Mouse (Mus musculus): ENCODE measurements around the gene 6330409D20Rik.

The 6330409D20Rik gene

DNA sequence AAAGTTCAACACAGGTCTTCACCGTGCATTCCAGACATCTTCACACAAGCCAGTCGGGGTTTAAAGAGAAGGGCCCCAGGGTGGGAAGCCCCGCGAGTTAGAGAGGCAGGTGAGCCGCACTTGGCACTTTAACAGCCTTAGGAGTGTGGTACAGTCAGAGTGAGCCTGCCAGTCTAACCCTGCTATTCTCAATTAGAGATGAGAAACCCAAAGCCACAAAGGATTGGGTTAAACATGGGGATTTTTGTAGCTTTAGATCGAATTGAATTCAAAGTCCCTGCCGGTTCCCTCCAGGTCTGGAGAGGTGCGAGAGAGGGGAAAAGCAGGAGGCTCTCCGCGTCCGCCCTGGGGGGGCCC is at the start of gene 6330409D20Rik:
6330409D20Rik (minus strand) TSS at position 101 of the 357 bp plus-strand sequence.
- no peak for DNase-seq (ENCODE audit: low spot score)

DNA sequence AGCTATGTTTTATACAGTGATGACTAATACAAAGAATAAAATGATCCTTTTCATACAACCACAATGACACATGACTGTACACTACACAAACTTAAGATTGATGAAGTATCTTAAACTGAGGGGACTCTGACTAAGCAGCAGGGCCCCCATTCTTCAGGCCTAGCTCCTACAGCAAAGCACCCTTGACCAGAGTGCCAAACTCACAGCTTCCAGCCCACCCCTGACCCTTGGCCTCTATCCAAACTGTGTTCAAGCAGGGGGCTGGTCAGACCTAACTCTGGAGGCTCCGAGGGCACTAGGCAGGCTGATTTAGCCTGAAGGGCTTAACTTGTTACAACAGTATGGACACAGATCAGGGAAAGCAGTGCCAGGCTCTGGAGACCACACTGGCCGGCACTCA is 47.8 kb upstream of the 6330409D20Rik start:
- no peak for DNase-seq (ENCODE audit: low spot score)

- DNase-seq (ENCODE audit: low spot score): peak; percentile 23
Measured at GRCm38 (mm10) chr2:32787176-32787575, 46.4 kb upstream of the 6330409D20Rik start.

DNA sequence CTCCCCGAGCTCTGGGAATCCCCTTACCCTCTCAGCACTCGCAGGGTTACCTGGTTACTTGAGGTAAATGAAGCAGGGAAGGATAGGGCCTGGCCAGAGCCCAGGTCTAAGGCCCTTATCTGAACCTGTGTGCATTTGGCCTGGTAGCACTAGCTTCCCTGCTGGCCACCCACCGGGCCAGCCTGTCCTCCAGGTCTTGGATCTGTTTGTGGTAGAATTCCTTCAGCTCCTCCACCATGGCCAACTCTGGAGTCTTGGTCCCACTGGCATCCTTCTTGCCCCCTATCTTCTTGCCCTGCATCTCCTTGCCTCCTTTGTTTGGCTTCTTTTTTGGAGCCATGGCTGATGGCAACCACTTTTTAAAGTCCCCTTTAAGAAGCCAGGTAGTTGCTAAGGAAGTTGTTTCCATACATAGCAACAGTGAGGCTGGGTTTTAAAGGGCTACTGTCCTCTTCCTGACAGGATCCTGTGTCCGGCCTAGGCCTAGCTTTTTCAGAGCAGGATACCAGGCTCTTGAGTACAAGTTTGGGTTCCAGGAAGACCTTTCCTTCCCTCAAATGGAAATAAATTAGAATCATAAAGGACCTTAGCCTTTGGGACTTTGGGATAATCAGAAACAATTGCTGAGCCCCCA is 43.3 kb upstream of the 6330409D20Rik start, which contains the start of gene Cfap157:
Cfap157 (minus strand) TSS at position 381 of the 634 bp plus-strand sequence.
- DNase-seq (ENCODE audit: low spot score): peak; percentile 39

GRCm38 (mm10) chr2:32781710-32782109 is 40.9 kb upstream of the 6330409D20Rik start:
- no peak for DNase-seq (ENCODE audit: low spot score)

GRCm38 (mm10) chr2:32779714-32780113 is 38.9 kb upstream of the 6330409D20Rik start:
- no peak for DNase-seq (ENCODE audit: low spot score)

DNA sequence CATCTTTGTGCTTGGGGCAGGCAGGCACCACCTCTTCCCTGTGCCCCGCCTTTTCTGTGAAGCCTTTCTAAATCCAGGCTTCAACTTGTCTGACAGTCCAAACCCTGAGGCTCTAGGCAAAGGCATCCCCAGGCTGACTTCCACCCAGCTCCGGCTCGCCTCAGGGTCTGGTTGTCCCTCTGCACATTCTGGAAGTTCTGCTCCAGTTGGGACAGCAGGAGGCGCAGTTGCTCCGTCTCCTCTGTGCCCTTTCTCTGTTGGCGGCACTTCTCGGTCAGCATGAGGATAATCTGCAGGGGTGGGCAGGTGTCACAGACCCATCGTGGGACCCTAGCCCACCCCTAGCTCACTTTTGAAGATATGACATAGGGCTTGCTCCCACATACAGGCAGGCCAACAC is 38.3 kb upstream of the 6330409D20Rik start:
- no peak for DNase-seq (ENCODE audit: low spot score)

DNA sequence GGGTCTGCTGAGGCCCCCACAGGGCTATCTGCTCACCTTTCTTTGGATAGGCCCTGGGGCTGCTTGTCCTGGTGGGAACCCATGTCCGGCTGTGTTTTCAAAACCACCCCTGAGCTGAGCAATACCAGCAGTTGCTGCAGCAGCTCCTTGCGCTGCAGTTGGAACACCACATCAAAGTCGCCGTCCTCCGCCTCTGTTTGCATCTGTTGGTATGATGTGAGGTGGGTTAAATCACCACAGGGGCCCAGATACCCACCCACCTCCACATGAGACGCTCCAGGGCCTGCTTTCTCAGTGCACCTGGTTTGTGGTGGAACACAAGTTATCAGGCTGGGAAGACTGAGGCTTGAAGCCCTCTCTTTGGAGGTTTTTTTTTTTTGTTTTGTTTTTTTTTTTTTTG is 37.3 kb upstream of the 6330409D20Rik start:
- DNase-seq (ENCODE audit: low spot score): no peak

DNA sequence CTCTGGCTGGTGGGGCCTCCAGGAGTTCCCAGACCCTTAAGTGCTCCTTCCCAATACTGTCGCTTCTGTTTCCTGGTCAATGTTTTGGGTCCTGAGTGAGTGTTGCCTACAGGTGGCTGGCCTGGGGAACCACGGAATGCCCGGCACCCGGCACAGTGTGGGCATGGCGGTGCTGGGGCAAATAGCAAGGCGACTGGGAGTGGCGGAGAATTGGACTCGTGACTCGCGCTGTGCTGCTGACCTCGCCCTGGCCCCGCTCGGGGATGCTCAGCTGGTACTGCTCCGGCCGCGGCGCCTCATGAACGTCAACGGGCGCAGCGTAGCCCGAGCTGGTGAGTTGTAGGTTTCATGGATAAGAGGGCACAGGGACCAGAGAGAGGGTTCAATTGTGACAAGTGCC is 35.4 kb upstream of the 6330409D20Rik start:
- peak; percentile 76 for DNase-seq (ENCODE audit: low spot score)

DNA sequence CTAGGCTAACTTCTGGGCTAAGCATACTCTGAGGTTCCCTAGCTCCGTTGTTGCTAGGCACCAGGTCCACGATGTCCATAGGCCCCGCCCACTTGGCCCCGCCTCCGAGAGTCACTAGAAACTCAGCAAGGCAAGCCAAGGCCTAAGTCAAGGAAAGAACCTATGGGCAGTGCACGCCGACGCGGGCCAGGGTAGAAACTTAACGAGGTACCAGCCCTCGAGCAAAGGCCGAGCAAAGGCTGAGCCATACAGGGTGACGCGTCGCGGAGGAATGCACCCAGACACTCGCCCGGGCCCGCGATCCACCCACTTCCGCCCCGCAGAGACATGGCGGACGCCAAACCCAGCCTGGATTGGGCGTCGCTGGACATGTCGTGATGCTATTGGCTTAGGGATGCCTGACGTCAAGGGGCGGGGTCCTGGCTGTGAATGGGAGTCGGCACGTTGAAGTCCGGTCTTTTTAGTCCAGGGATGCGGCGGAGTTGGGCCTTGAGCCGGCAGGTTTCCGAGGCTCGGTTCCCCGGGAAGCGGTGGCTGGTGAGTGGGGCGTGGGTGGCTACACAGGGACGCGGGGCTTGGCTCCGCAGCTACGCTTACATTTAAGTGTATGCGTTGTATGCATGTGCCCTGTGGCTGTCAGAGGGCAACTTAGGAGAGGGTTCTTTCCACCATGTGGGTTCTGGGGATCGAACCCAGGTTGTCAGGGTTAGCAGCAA is 34.7 kb upstream of the 6330409D20Rik start, which contains the start of the genes Ttc16 and Ptrh1:
Ttc16 (minus strand) TSS at position 275 of the 716 bp plus-strand sequence.
Ptrh1 (plus strand) TSS at position 428 of the 716 bp plus-strand sequence.
- peak; percentile 98 for DNase-seq (ENCODE audit: low spot score)

GRCm38 (mm10) chr2:32772626-32773279 is 31.9 kb upstream of the 6330409D20Rik start:
- DNase-seq (ENCODE audit: low spot score): no peak

- no peak for DNase-seq (ENCODE audit: low spot score)
Measured at GRCm38 (mm10) chr2:32771886-32772285, 31.1 kb upstream of the 6330409D20Rik start.

GRCm38 (mm10) chr2:32769327-32770085 is 28.7 kb upstream of the 6330409D20Rik start:
- DNase-seq (ENCODE audit: low spot score): no peak

- no peak for DNase-seq (ENCODE audit: low spot score)
Measured at GRCm38 (mm10) chr2:32768661-32769285, 28.0 kb upstream of the 6330409D20Rik start.

DNA sequence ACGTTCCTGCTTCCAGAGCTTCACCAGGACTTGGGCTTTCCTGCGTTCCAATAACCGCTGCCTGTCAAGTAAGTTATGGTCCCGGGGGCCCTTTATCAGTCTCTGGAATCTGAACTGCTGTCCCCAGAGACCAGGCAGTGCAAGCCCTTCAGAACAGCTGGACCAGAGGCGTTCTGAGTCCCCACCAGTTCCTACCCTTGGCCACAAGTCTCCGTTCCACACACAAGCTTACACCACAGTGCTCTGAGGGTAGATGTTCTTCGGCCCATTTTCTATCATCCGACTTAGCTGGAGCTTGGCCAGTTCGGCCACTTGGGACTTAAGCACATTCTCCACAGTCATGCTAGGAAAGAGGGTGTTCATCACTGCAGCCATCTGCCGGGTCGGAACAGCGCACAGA is 26.4 kb upstream of the 6330409D20Rik start:
- peak; percentile 59 for DNase-seq (ENCODE audit: low spot score)

GRCm38 (mm10) chr2:32763353-32763752 is 22.5 kb upstream of the 6330409D20Rik start:
- DNase-seq (ENCODE audit: low spot score): no peak

GRCm38 (mm10) chr2:32761859-32762258 is 21.0 kb upstream of the 6330409D20Rik start:
- no peak for DNase-seq (ENCODE audit: low spot score)

DNA sequence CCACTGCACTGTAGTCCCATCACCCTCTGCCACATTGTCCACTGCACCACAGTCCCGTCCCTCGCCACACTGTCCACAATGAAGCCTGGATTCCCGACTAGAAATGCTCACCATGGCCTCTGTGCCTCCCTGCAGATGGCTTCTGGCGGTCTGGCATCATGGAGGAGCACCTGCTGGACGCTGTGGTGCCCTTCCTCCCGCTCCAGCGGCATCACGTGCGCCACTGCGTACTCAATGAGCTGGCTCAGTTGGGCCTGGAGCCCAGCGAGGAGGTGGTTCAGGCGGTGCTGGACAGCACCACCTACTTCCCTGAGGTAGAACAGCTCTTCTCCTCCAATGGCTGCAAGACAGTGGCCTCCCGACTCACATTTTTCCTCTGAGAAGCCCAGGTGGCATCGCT is 20.5 kb upstream of the 6330409D20Rik start:
- no peak for DNase-seq (ENCODE audit: low spot score)

- no peak for DNase-seq (ENCODE audit: low spot score)
Measured at GRCm38 (mm10) chr2:32759001-32759400, 18.2 kb upstream of the 6330409D20Rik start.

GRCm38 (mm10) chr2:32758503-32758902 is 17.7 kb upstream of the 6330409D20Rik start:
- no peak for DNase-seq (ENCODE audit: low spot score)

DNA sequence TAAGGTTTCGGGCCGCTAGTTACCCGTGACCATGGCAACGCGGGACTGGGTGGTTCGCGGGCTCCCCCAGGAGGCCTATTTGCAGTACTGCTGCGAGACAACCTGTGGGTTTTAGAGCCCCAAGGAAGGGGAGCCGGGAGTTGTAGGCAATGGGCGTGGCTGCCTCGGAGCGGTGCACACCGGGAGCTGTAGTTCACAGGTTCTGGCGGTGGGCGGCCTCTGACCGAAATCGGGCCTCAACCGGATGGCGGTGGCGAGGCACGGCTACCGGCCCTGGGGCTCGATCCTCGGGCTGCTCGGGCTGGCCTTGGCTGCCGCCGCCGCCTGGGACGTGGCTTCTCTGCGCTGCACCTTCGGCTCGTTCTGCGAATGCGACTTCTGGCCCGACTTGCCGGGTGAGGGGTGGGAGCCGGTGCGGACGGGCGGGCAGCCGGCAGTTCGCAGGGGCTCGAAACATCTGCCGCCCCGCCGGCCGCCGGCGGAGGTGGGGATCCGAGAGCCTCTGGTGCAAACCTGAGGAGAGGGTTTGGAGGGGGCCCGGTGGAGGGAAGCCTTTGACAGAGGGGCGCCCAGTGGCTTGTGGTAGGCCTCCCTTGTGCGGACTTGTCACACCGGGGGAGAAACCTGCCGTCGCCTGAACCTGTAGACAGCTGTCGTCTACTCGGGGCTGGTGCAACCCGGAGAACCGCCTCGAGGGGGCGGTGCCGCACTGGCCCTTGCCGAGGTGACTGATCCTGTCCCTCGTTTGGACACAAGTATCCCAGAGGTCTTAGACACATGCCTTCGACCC is 16.4 kb upstream of the 6330409D20Rik start, which contains the start of gene Tor2a:
Tor2a (plus strand) TSS at position 179 of the 790 bp plus-strand sequence.
- peak; percentile 98 for DNase-seq (ENCODE audit: low spot score)
